Mouse (Mus musculus) natural killer cell, adult 2 months (primary cell): Measurements from ENCODE around the gene Nrn1l.

Experiments used
- DNase-seq, 2 experiments: peaks; one replicate each; pipeline ENCODE4 v3.0.0; 2022; ENCODE audit warnings: low spot score in 2 of 2

Gene Nrn1l

GRCm38 (mm10) chr8:105893339-105893738 lies at the start of gene Nrn1l:
Gene Nrn1l (plus strand): TSS chr8:105893567.
- no peak for DNase-seq

GRCm38 (mm10) chr8:105846678-105847077 lies 46.7 kb upstream of the Nrn1l start:
- no peak for DNase-seq

GRCm38 (mm10) chr8:105850014-105850413 lies 43.4 kb upstream of the Nrn1l start:
- DNase-seq: no peak

GRCm38 (mm10) chr8:105850611-105851010 lies 42.8 kb upstream of the Nrn1l start:
- no peak for DNase-seq

- peak; percentile 81 to 86 for DNase-seq
Observed at GRCm38 (mm10) chr8:105851651-105852143, 41.7 kb upstream of the Nrn1l start.

- no peak for DNase-seq
Observed at GRCm38 (mm10) chr8:105852146-105852729, 41.1 kb upstream of the Nrn1l start.

- no peak for DNase-seq
Observed at GRCm38 (mm10) chr8:105853178-105853577, 40.2 kb upstream of the Nrn1l start, which contains the start of gene Cenpt. Gene Cenpt (minus strand): TSS chr8:105853278.

- no peak for DNase-seq
Observed at GRCm38 (mm10) chr8:105854303-105854702, 39.1 kb upstream of the Nrn1l start.

GRCm38 (mm10) chr8:105854715-105855216 lies 38.6 kb upstream of the Nrn1l start, which contains the start of gene Thap11:
Gene Thap11 (plus strand): TSS chr8:105855132.
- peak; percentile 90 to 92 for DNase-seq

- DNase-seq: peak; percentile 14 to 22
Observed at GRCm38 (mm10) chr8:105855248-105856167, 37.9 kb upstream of the Nrn1l start.

- DNase-seq: no peak
Observed at GRCm38 (mm10) chr8:105856168-105856835, 37.1 kb upstream of the Nrn1l start.

GRCm38 (mm10) chr8:105858495-105858894 lies 34.9 kb upstream of the Nrn1l start:
- no peak for DNase-seq

GRCm38 (mm10) chr8:105859314-105859713 lies 34.1 kb upstream of the Nrn1l start:
- DNase-seq: no peak

GRCm38 (mm10) chr8:105860143-105860981 lies 33.0 kb upstream of the Nrn1l start, which contains the start of gene Nutf2:
Gene Nutf2 (plus strand): TSS chr8:105860580.
- peak; percentile 86 to 89 for DNase-seq

GRCm38 (mm10) chr8:105861951-105862350 lies 31.4 kb upstream of the Nrn1l start:
- DNase-seq: no peak

- no peak for DNase-seq
Observed at GRCm38 (mm10) chr8:105866364-105867029, 26.9 kb upstream of the Nrn1l start.

- DNase-seq: no peak
Observed at GRCm38 (mm10) chr8:105874301-105874700, 19.1 kb upstream of the Nrn1l start.

GRCm38 (mm10) chr8:105880754-105881520 lies 12.4 kb upstream of the Nrn1l start, which contains the start of gene Edc4:
Gene Edc4 (plus strand): TSS chr8:105880881.
- DNase-seq: peak; percentile 83 to 87

GRCm38 (mm10) chr8:105889756-105890465 lies 3.5 kb upstream of the Nrn1l start:
- no peak for DNase-seq
